Mouse (Mus musculus): ENCODE measurements around the gene Zfp706.
A peak's percentile ranks its signal among the peaks of the same experiment; 100 is the strongest.

Zfp706 gene

DNA sequence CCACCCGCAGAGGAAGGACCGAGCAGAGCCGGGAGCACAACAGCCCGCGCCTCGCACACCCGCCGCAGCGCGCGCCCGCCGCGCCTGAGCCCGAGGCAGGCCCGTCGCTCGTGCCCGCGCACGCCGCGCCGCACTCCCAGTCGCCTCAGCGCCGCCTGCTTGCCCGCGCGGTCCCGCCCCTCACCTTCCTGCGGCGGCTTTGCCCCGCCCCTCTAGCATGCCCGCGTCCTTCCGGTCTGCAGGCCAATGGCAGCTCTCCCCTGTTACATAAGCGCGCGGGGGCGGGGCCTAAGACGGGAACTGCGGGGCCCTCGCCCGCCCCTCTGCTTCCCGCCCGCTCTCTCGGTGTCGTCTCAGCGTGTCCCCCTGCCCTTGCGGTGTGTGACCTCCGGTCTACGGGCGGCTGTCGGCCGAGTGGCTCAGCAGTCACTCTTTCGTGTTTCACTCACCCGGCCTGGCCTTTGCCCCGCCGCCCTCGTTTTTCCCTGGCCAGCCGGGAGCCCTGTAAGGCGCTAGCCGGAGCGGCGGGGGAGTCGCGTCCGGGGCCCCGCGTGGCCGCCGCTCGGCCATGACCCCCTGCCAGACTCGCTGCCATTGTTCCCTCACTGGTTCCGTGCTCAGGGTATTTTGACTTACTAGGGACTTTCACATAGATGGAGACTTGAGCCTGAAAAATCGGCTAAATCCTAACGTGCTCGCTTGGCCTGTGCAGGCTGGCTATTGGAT, at the start of gene Zfp706:
Gene Zfp706, minus strand, starts transcription at position 541 of the 726 bp plus-strand sequence.
- DNase-seq = peak; percentile 99

DNA sequence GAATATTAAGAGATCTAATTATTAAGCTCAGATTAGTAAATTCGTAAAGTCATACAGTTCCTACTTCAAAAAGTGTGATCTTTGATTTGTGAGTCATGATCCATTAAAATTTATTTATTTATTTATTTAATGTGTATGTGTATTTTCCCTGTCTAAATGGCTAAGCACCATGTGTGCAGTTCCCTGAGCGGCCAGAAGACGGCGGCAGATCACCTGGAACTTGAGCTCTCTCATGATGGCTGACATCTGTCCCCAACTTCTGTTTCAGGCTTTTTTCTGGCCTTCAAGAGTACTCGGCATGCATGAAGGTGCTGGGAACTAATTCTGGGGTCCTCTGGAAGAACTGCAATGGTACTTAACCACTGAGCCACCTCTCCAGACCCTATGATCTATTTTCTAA, 47.0 kb upstream of the Zfp706 start:
- peak in 1 of 2 experiments; percentile 13 for DNase-seq

- no peak for DNase-seq
Observed at GRCm38 (mm10) chr15:37053085-37053762, 45.7 kb upstream of the Zfp706 start.

DNA sequence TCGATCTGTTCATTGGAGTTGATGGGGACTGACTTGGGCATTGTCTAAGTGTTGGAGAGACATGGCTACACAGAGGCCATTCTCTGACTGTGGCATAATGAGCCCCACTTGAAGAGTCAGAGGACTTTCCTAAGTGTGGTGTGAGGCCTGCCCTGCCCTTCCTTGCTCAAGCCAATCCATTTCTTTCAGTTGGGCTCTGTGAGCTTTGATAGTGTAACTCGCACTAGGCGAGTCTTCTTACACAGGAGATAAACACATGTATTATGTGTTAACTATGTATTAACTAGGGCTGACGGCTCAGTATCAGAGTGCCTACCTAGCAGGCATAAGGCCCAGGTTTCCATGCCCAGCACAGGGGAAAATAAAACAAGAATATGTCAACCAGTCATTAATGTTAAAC, 39.8 kb upstream of the Zfp706 start:
- no peak for DNase-seq

DNA sequence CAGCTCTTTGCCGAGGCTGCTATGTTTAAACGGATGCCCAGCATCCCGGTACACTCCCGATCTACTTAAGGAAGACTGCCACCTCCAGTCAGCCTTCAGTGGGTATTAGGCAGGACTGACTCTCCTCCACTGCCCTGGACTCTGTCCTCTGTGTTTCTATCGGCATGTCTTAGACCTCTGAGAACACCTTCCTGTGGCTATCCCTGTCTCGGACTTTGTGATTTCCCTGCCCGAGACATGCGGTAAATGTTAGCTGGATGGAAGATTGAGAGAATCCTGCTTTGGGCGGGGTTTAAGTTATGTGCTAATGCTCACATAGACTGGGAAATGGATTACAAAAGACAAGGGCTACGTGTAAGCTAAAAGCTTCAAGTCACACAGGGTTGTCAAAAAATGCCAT, 39.0 kb upstream of the Zfp706 start:
- DNase-seq = no peak

- no peak for DNase-seq
Observed at GRCm38 (mm10) chr15:37046131-37046530, 38.6 kb upstream of the Zfp706 start.

DNA sequence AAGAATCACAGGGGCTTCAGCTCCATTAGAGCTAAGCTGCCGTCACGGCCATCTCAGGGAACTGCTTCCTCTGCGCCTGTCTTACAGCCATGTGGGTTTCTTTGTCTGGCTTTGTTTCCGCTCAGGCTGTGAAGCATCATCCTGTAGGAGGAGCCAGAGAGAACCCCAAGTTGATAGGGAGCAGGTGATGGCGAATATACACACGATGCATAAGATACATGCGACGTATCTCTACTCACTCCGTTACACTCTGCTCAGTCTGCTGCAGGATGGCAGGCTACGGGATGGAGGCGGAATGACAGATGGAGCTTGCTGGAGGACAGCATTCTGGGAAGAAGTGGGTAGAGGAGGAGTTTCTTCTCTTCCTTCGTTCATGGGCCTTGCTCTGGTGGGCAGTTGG, 37.9 kb upstream of the Zfp706 start:
- no peak for DNase-seq

GRCm38 (mm10) chr15:37042559-37042958, 35.0 kb upstream of the Zfp706 start:
- DNase-seq = no peak

DNA sequence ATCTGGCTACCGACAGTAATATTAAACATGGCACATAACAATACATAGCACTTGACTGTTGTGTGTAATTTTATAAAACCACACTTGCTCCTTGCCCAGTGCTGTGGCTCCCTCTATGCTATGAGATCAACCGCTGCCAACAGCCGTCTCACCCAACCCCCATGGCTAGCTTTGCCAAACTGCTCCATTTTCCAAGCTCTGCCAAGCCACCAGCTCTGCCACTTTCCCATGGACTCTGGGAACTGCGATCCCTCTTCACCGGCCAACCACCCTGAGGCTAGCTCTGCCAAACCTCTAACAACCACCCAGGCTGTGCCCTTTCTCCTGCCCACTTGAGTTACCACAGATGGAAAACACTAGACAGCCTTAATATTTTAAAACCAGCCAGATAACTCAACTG, 33.6 kb upstream of the Zfp706 start:
- no peak for DNase-seq

- DNase-seq = no peak
Observed at GRCm38 (mm10) chr15:37038666-37039065, 31.1 kb upstream of the Zfp706 start.

GRCm38 (mm10) chr15:37037704-37038103, 30.1 kb upstream of the Zfp706 start:
- DNase-seq = no peak

- no peak for DNase-seq
Observed at GRCm38 (mm10) chr15:37036481-37037156, 29.0 kb upstream of the Zfp706 start.

GRCm38 (mm10) chr15:37034155-37034554, 26.6 kb upstream of the Zfp706 start:
- DNase-seq = no peak

DNA sequence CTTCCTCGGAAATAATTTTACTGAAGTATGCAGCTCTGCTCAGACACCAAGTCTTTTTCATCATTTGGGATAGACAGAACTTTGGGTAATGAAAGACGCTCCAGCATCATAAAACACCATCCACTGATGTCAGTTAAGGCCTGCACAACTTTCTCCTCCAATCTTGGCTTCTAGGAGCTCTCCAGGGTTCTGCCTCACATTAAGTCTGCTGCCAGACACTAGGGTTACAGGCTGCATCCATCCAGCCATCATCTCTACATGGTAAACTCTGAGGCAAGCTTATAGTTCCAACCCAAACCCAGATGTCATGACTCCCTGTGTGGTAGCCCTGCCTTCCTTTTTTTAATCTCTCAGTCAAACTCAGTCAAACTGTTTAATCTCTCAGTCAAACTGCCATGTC, 25.9 kb upstream of the Zfp706 start:
- DNase-seq = no peak

- DNase-seq = no peak
Observed at GRCm38 (mm10) chr15:37031334-37032150, 24.0 kb upstream of the Zfp706 start.

DNA sequence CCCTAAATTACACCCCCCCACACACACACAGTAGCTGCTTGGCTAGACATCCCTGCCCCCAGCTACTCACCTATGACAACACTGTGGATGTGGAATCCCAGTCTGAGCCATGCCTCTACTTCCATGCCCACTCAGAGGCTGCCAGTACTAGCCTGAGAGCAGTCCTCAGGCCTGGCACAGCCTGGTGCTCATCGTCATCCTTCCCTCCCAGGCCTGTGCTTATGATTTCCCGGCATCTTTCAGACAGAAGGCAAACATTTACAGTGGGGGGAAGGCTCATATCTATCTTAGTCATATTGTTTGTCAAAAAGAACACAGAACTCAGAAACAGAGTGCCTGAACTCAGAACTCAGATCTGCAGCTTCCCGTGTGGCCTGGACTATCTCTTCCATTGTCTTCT, 23.4 kb upstream of the Zfp706 start:
- DNase-seq = no peak

DNA sequence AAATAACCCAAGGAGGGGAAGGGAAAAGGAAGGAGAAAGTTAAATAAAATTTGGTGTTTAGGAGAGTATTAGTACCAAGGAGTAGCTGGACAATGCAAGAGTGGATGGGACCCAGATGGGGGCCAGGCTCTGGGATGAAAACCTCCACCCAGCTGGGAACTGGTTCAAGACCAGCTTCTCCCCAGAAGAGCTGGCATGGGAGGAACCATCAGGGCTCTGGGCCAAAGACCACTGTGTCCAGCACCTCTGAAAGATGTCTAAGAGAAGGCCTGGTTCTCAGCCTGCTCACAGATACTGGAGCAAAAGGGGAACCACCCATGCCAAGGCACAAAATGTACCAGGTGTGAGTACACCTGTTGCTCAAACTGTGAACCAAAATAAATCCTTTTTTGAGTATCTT, 20.4 kb upstream of the Zfp706 start:
- no peak for DNase-seq

- DNase-seq = no peak
Observed at GRCm38 (mm10) chr15:37026458-37026857, 18.9 kb upstream of the Zfp706 start.

DNA sequence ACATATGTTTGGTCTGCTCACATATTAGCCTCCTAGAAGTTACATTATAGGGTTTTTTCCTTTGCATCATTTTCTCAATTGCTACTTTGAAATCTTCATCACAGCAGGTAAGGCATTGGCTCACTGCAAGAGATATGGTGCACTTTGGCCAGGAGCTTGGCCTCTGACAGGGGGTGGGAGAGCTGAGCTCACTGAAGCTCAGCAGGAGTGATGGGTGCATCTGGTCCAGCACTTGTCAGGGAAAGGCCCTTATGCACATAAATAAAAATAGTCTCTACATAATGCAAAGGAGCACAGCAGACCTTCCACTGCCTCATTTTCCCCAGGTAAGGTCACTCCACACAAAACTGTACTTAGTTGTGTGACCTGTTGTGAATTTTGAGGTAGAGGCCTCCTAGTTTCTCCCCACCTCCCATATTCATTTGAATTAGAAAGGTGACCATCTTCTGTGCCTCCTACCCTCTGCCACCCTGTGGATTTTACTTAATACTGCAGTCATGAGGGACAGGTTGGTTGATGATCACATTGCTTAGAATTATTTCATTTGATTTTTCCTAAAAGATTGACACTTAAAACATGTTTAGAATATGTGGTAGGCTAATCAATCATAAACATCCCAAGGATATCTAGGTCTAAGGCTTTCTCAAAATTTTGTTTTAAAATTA, 13.1 kb upstream of the Zfp706 start:
- DNase-seq = peak; percentile 23 to 30

DNA sequence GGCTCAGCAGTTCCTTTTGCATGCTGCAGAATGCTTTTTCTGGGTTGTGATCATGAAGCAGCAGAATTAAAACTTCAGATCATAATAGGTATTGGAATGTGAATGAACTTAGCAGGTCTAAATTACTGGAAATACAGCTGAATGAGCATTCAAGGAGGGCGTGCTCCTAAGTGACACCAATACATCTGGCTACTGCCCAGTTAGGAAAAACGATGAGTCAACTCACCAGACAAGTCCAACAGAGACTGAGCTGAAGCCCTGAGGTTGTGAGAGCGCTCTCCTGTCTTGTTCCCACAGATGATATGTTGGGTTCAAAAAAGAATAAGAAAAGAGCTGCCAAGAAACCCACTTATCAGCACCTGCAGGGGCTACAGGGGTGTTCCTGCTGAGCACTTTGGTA, 11.9 kb upstream of the Zfp706 start:
- DNase-seq = no peak

GRCm38 (mm10) chr15:37011897-37012296, 4.3 kb upstream of the Zfp706 start:
- DNase-seq = no peak

DNA sequence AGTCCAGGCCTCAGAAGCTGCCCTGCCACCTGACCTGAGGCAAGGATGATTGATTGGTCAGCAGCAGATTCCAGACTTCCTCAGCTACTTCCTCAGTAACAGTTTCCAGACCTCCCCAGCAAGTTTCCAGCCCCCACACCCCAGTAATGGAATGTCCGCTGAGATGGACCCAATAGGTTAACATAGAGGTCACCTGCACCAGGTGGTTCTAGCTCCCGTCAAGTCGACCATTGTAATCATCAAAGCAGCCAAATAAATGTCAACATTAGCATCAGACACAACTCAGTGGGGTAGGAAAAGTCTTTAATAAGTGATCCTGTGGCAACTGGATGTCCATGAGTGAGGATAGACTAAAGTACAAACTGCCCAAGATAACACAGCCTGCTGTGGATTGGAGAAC, 3.7 kb upstream of the Zfp706 start:
- DNase-seq = no peak

- no peak for DNase-seq
Observed at GRCm38 (mm10) chr15:37008546-37008945, 973 bp upstream of the Zfp706 start.
